Mouse (Mus musculus): ENCODE results near the gene Adgrl1.

GRCm38 (mm10) chr8:83852329-83852728 lies 47.6 kb upstream of the Adgrl1 start:
- TF ChIP-seq CTCF (IDR thresholded peaks at IDR 0.05; ENCODE audit: insufficient read depth, low read depth, low read length), result no peak
- TF ChIP-seq POLR2A (IDR thresholded peaks at IDR 0.05; ENCODE audit: insufficient read depth, low read depth, low read length), result no peak
